Mouse (Mus musculus) forebrain, embryonic 16.5 days (tissue): ENCODE results near the gene Atp5s. TPM values are rescaled to one million over a fixed set of nuclear protein-coding genes. Genes with fewer than 3 reads are reported as not detected.

Experiments used
- ATAC-seq: fragments of 200-750 bp; cut with Nextera tagmentation; 2 replicates; pipeline ENCODE4 v1.8.0; 2017; ENCODE audit warnings: mild to moderate bottlenecking, moderate library complexity
- H3K27ac ChIP-seq: fragments of 300-500 bp; sonication (generic); 2 replicates; pipeline ENCODE4 v1.5.1; 2014; ENCODE audit warnings: low read length, control low read depth
- H3K27me3 ChIP-seq: fragments of 300-500 bp; sonication (generic); replicated peaks from 2 replicates; pipeline ENCODE4 v1.6.1; 2014; ENCODE audit warnings: low read length; ENCODE audit not compliant: control insufficient read depth, insufficient read depth
- H3K36me3 ChIP-seq: fragments of 300-500 bp; sonication (generic); 2 replicates; pipeline ENCODE4 v1.6.1; 2014; ENCODE audit not compliant: control insufficient read depth, insufficient read depth
- H3K4me1 ChIP-seq: fragments of 300-500 bp; sonication (generic); replicated peaks from 2 replicates; pipeline ENCODE4 v1.6.1; 2014; ENCODE audit warnings: low read length; ENCODE audit not compliant: control insufficient read depth, insufficient read depth
- H3K4me2 ChIP-seq: fragments of 300-500 bp; sonication (generic); 2 replicates; pipeline ENCODE4 v1.6.1; 2014; ENCODE audit warnings: mild to moderate bottlenecking, low read length, control low read depth
- H3K4me3 ChIP-seq: fragments of 300-500 bp; sonication (generic); replicated peaks from 2 replicates; pipeline ENCODE4 v1.5.1; 2014; ENCODE audit warnings: mild to moderate bottlenecking, low read length, control low read depth
- H3K9ac ChIP-seq: fragments of 300-500 bp; sonication (generic); replicated peaks from 2 replicates; pipeline ENCODE4 v1.6.1; 2014; ENCODE audit warnings: low read depth, low read length, control low read depth
- H3K9me3 ChIP-seq: fragments of 300-500 bp; sonication (generic); 2 replicates; pipeline ENCODE4 v1.6.1; 2016; ENCODE audit warnings: low read length; ENCODE audit not compliant: control insufficient read depth
- WGBS: fragments of 180-500 bp; shearing (Covaris S2); extraction: QIAGEN DNeasy Blood & Tissue Kit; methylation state at CpG from one replicate; pipeline ENCODE4 v1.1.7; 2014; 5-methylcytosine and 5-hydroxymethylcytosine counted together
- microRNA counts: library from miRNA; unstranded; fragments of <30 nt; microRNA quantifications from one replicate; lab custom pipeline; 2016
- microRNA-seq: library from miRNA; unstranded; fragments of <30 nt; microRNA quantifications from one replicate; pipeline ENCODE4, GENCODE M21; 2017
- polyA plus RNA-seq: library from polyadenylated mRNA; unstranded; fragments of >200 nt; fragmentation: Nextera tagmentation; extraction: Ambion mirVana; gene quantifications from 2 replicates; pipeline ENCODE4 v1.2.1, GENCODE M21; 2015

Gene Atp5s
- polyA plus RNA-seq, 1 experiment from 2014 or later = 26.0 TPM

DNA sequence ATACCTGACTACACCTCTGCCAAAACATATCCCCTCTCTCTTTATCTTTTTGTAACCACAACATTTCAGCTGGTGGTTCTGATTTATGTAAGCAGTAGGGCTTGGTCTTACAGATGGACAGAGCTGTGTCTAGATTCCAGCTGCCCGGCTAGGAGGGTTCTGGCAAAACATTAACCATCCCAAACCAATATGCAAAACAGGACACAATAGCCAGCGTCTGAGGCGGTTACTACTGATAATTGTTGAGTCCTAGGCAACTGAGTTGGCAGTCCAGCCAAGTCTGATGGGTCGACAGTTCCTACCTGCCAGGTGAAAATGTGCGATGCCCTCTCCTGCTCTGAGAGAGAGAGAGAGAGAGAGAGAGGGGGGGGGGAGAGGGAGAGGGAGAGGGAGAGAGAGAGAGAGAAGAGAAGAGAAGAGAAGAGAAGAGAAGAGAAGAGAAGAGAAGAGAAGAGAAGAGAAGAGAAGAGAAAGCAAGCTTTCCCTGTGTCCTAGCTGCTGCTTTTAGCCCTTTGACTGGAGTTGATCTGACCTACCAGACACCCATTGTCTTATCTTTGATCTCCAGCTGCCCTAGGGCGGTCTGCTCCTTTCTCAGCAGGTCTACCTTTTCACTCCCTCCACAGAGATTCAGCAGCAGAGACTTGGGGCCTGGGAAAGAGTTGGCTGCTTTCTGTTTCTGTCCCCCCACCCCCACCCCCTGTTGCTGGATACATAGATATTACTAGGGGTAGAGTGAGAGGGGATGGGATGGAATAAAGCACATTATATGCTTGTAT lies 58.7 kb downstream of the Atp5s start:
- Histone ChIP-seq H3K36me3 (no peaks in the 10 kb centered on the region), H3K9me3 (no peaks in the 10 kb centered on the region), H3K4me2 (no peak overlapping the region), H3K27me3 (no peaks in the 10 kb centered on the region), H3K9ac (no peak overlapping the region), H3K4me3 (no peak overlapping the region), H3K27ac (no peak overlapping the region), H3K4me1 (no peaks in the 10 kb centered on the region)
- 65% methylated on average over 6 of the region's 6 CpGs for WGBS
- no peak for ATAC-seq

DNA sequence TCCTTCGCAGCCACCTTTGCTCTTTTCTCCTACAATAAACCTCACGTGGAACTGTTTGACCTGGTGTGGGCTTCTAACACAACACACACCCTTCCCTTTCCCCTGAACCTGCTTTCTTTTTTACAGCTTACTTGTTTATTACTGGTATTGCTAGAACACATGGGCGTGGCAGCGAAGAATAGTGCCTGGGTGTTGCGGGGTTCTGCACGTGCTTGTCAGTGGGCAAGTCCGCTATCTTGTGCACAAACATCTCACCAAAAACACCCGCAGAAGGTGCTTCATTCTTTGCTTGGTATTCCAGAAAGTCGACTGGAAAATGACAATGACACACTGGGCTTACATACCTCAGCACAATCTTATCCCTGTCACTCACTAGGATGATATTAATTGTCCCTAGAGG lies 60.7 kb downstream of the Atp5s start:
- Histone ChIP-seq H3K4me1 (peaks cover 5% of the 10 kb centered on the region; the same call in 1 of the 2 replicates), H3K27ac (no peak overlapping the region), H3K4me3 (no peak overlapping the region), H3K9me3 (no peaks in the 10 kb centered on the region), H3K4me2 (no peak overlapping the region), H3K36me3 (no peaks in the 10 kb centered on the region), H3K9ac (no peak overlapping the region), H3K27me3 (no peaks in the 10 kb centered on the region)
- no peak for ATAC-seq
- whole genome bisulfite sequencing = 87% methylated on average over 9 of the region's 9 CpGs

DNA sequence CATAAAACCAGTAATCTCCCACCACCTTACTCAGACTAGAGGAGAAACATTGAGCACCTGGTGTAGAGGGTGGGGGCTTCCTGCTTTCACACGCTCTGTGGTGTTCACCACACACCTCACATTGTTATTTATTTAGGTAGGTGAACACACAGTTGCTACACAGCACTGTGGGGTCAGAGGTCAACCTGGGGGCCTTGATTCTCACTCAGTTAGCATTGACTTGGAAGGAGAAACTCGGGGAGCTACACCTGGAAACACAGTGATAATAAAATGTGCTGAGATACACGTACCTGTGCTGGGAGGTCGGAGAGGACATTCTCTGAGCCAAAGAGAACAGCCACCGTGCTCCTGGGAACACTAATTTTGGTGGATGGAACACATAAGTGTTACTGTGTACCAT lies 63.6 kb downstream of the Atp5s start:
- H3K4me2 ChIP-seq = no peak overlapping the region
- H3K9me3 ChIP-seq = no peaks in the 10 kb centered on the region
- H3K27me3 ChIP-seq = no peaks in the 10 kb centered on the region
- H3K27ac ChIP-seq = no peak overlapping the region
- no peak overlapping the region for H3K4me3 ChIP-seq
- H3K4me1 ChIP-seq = peaks cover 17% of the 10 kb centered on the region
- no peaks in the 10 kb centered on the region for H3K36me3 ChIP-seq
- no peak overlapping the region for H3K9ac ChIP-seq
- ATAC-seq = no peak
- 94% methylated on average over 5 of the region's 5 CpGs for WGBS

DNA sequence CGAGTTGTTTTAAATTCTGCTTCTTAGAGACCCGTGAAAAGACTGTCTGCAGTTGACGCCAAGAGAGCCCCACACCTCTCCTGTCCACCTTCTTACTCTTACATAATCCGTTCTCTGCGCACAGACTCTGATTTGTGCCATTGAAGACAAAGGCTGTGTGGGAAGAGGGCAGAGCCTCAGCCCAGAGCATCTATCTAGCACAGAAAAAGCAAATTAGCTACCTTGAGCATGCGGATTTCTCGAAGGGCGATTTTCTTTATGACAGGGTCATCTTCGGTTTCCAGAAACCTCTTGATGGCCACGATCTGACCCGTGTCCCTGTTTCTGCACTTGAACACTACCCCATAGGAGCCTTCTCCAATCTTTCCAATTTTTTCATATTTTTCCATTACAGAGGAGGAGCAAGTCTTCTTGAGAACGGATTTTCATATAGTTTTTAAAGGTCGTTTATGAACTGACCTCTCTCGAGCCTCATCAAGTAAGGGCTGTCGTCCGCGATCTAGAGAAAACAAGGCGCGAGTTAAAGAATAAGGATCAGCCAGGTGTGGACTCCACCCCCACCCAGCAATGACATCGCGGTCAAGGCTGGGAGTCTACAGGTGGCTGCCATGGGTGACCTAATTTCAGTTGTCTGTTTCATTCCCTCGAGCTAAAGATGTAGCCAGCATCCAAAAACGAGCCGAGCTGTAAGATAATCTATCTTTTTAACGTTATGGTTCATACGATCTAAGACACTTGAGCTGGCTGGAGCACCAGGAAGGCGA lies 65.2 kb downstream of the Atp5s start:
- Histone ChIP-seq H3K9me3 (no peaks in the 10 kb centered on the region), H3K9ac (peak overlapping the region; percentile 73), H3K4me2 (peak overlapping the region; percentile 100), H3K4me3 (peak overlapping the region; percentile 64), H3K4me1 (peaks cover 17% of the 10 kb centered on the region), H3K36me3 (no peaks in the 10 kb centered on the region), H3K27ac (peak overlapping the region; percentile 18; the same call in 1 of the 2 replicates), H3K27me3 (no peaks in the 10 kb centered on the region)
- WGBS = 26% methylated on average over 27 of the region's 27 CpGs
- ATAC-seq = peak; percentile 14; the same call in 1 of the 2 replicates

DNA sequence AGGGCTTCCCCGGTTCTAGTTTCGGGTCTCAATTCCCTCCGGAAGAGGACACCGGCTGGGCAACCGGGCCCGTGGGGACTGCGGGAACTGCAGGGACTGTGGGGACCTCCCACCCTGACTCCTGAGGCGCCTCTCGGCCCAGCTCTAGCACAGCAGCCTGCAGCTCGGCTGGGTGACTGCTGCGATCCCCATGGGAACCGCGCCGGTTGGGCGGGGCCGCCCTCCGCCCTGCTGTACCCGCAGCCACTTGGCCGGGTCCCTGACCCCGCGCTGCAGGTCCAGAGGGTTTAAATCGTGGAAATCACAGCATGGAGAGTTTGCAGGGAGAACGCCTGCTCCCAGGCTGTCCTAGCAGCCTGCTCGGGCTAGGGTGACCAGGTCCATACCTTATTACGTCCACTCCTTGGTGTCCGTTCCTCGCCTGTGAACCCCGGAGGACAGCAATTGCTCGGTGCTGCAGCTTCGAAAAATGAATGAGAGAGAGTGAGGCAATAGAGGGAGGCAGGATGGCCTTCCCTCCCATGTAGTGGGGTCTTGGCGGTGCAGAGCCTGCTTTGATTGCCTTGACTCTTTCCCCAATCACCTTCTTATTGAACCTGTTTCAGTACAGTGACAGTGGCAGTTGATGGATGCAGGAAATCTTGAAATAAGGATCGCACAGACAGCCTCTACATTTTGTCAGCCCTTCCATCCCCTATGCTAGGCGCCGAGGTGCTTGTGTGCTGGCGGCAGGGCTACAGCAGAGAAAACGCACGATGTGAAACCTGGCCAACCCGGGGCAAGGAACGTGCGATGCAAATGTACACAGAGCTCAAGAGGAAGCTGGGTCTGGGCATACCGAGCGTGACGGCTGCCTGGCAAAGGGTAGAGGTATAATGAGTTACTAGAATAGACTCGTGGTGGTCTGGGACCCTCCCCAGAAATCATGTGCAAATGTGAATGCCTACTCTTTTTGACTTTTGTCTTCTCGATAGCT lies 66.1 kb downstream of the Atp5s start, which contains the start of gene Cdkl1:
Gene Cdkl1 (minus strand): TSS at position 738 of the 976 bp plus-strand sequence.
- H3K9me3 ChIP-seq = no peaks in the 10 kb centered on the region
- peak within 1 kb of the TSS; percentile 64 for H3K4me3 ChIP-seq
- under 1% methylated on average over 45 of the region's 45 CpGs for WGBS
- peak within 1 kb of the TSS; percentile 73 for H3K9ac ChIP-seq
- no peaks in the 10 kb centered on the region for H3K36me3 ChIP-seq
- peak within 1 kb of the TSS; percentile 18; the same call in 1 of the 2 replicates for H3K27ac ChIP-seq
- H3K4me1 ChIP-seq = peaks cover 17% of the 10 kb centered on the region
- H3K27me3 ChIP-seq = no peaks in the 10 kb centered on the region
- H3K4me2 ChIP-seq = peak within 1 kb of the TSS; percentile 100
- ATAC-seq = peak; percentile 92

MicroRNAs within 50 kb of the gene (microRNA counts, 519-probe panel; counts per million panel counts)
- not detected for microRNA mmu-miR-681 (lab: Ali Mortazavi, UCI)

Small RNA genes lying within 50 kb of the gene (microRNA-seq; reads per million reads assigned to microRNA genes)
- not detected for gene Mir681

Other genes with a start within 250 kb of the Atp5s start
- gene Vcpkmt, start 141.9 kb upstream of the Atp5s start, polyA plus RNA-seq = 30.6 and 33.5 TPM in 2 replicates
- 11.0 and 11.8 TPM in 2 replicates for gene Sos2, start 43.1 kb upstream of the Atp5s start, polyA plus RNA-seq
- 15.0 and 16.3 TPM in 2 replicates for gene L2hgdh, start 77 bp upstream of the Atp5s start, polyA plus RNA-seq
- gene Cdkl1, start 66.3 kb downstream of the Atp5s start, polyA plus RNA-seq = 4.9 and 6.9 TPM in 2 replicates
- 122 and 124 TPM in 2 replicates for gene Atl1, start 167.7 kb downstream of the Atp5s start, polyA plus RNA-seq
- 34.5 and 38.1 TPM in 2 replicates for gene Map4k5, start 168.2 kb downstream of the Atp5s start, polyA plus RNA-seq